Mouse (Mus musculus): ENCODE results near the gene Aco2. TPM values are rescaled to one million over a fixed set of nuclear protein-coding genes. Genes with fewer than 3 reads are reported as not detected.

Aco2 gene
- polyA plus RNA-seq, 1 experiment: 621 TPM

GRCm38 (mm10) chr15:81928277-81928676 is 56.2 kb downstream of the Aco2 start:
- Histone ChIP-seq H3K27ac (ENCODE audit: insufficient read depth, low read length) (no peak overlapping the region), H3K4me1 (ENCODE audit: control insufficient read depth, insufficient read depth, low read length) (peaks cover 3% of the 10 kb centered on the region; the same call in 1 of the 2 replicates), H3K4me3 (replicated peaks; ENCODE audit: insufficient read depth, low read depth, low read length) (no peak overlapping the region), H3K27me3 (ENCODE audit: control insufficient read depth, insufficient read depth, low read length) (no peaks in the 10 kb centered on the region)
- no peak for DNase-seq
- TF ChIP-seq POLR2A (IDR thresholded peaks at IDR 0.05; ENCODE audit: borderline replicate concordance, insufficient read depth, low read length): no peak
- no peak for TF ChIP-seq CTCF (IDR thresholded peaks at IDR 0.05; ENCODE audit: borderline replicate concordance, insufficient read depth, low read depth, low read length)
- 41% methylated on average over 11 of the region's 11 CpGs for WGBS

- DNase-seq: no peak
- Histone ChIP-seq H3K4me1 (ENCODE audit: control insufficient read depth, insufficient read depth, low read length) (no peaks in the 10 kb centered on the region), H3K27ac (ENCODE audit: insufficient read depth, low read length) (no peak overlapping the region), H3K4me3 (replicated peaks; ENCODE audit: insufficient read depth, low read depth, low read length) (no peak overlapping the region), H3K27me3 (ENCODE audit: control insufficient read depth, insufficient read depth, low read length) (no peaks in the 10 kb centered on the region)
- WGBS: 47% methylated on average over 12 of the region's 12 CpGs
- no peak for TF ChIP-seq CTCF (IDR thresholded peaks at IDR 0.05; ENCODE audit: borderline replicate concordance, insufficient read depth, low read depth, low read length)
- no peak for TF ChIP-seq POLR2A (IDR thresholded peaks at IDR 0.05; ENCODE audit: borderline replicate concordance, insufficient read depth, low read length)
Observed at GRCm38 (mm10) chr15:81932951-81933470, 60.9 kb downstream of the Aco2 start.

GRCm38 (mm10) chr15:81933986-81934385 is 61.9 kb downstream of the Aco2 start:
- WGBS: 90% methylated on average over 1 of the region's 1 CpGs
- Histone ChIP-seq H3K4me3 (replicated peaks; ENCODE audit: insufficient read depth, low read depth, low read length) (no peak overlapping the region), H3K27me3 (ENCODE audit: control insufficient read depth, insufficient read depth, low read length) (no peaks in the 10 kb centered on the region), H3K27ac (ENCODE audit: insufficient read depth, low read length) (no peak overlapping the region), H3K4me1 (ENCODE audit: control insufficient read depth, insufficient read depth, low read length) (no peaks in the 10 kb centered on the region; the same call in 1 of the 2 replicates)
- no peak for TF ChIP-seq CTCF (IDR thresholded peaks at IDR 0.05; ENCODE audit: borderline replicate concordance, insufficient read depth, low read depth, low read length)
- DNase-seq: no peak

- peak overlapping the region; percentile 84 for H3K27ac ChIP-seq (ENCODE audit: insufficient read depth, low read length)
- 46% methylated on average over 7 of the region's 7 CpGs for WGBS
- no peaks in the 10 kb centered on the region for H3K27me3 ChIP-seq (ENCODE audit: control insufficient read depth, insufficient read depth, low read length)
- H3K4me1 ChIP-seq (ENCODE audit: control insufficient read depth, insufficient read depth, low read length): peaks cover 9% of the 10 kb centered on the region
- no peak for TF ChIP-seq POLR2A (IDR thresholded peaks at IDR 0.05; ENCODE audit: borderline replicate concordance, insufficient read depth, low read length)
- no peak for TF ChIP-seq CTCF (IDR thresholded peaks at IDR 0.05; ENCODE audit: borderline replicate concordance, insufficient read depth, low read depth, low read length)
- H3K4me3 ChIP-seq (replicated peaks; ENCODE audit: insufficient read depth, low read depth, low read length): peak overlapping the region; percentile 65
- no peak for DNase-seq
Observed at GRCm38 (mm10) chr15:81935869-81936637, 63.9 kb downstream of the Aco2 start.

GRCm38 (mm10) chr15:81936679-81937078 is 64.6 kb downstream of the Aco2 start, which contains the start of gene Csdc2:
Gene Csdc2, plus strand, starts transcription at chr15:81936759.
- Histone ChIP-seq H3K27me3 (ENCODE audit: control insufficient read depth, insufficient read depth, low read length) (no peaks in the 10 kb centered on the region), H3K4me3 (replicated peaks; ENCODE audit: insufficient read depth, low read depth, low read length) (peak within 1 kb of the TSS; percentile 65), H3K27ac (ENCODE audit: insufficient read depth, low read length) (peak within 1 kb of the TSS; percentile 84), H3K4me1 (ENCODE audit: control insufficient read depth, insufficient read depth, low read length) (peaks cover 9% of the 10 kb centered on the region)
- peak; percentile 84 for DNase-seq
- TF ChIP-seq CTCF (IDR thresholded peaks at IDR 0.05; ENCODE audit: borderline replicate concordance, insufficient read depth, low read depth, low read length): peak; percentile 9; the same call in 1 of the 2 replicates
- peak; percentile 57 for TF ChIP-seq POLR2A (IDR thresholded peaks at IDR 0.05; ENCODE audit: borderline replicate concordance, insufficient read depth, low read length)
- 1% methylated on average over 12 of the region's 12 CpGs for WGBS

- DNase-seq: peak; percentile 70 to 71
- H3K4me3 ChIP-seq (replicated peaks; ENCODE audit: insufficient read depth, low read depth, low read length): peak overlapping the region; percentile 65
- peaks cover 11% of the 10 kb centered on the region for H3K4me1 ChIP-seq (ENCODE audit: control insufficient read depth, insufficient read depth, low read length)
- peak overlapping the region; percentile 84 for H3K27ac ChIP-seq (ENCODE audit: insufficient read depth, low read length)
- no peaks in the 10 kb centered on the region for H3K27me3 ChIP-seq (ENCODE audit: control insufficient read depth, insufficient read depth, low read length)
- 3% methylated on average over 19 of the region's 19 CpGs for WGBS
- TF ChIP-seq CTCF (IDR thresholded peaks at IDR 0.05; ENCODE audit: borderline replicate concordance, insufficient read depth, low read depth, low read length) (no peak), POLR2A (IDR thresholded peaks at IDR 0.05; ENCODE audit: borderline replicate concordance, insufficient read depth, low read length) (no peak)
Observed at GRCm38 (mm10) chr15:81937098-81937972, 65.2 kb downstream of the Aco2 start.

GRCm38 (mm10) chr15:81938246-81938645 is 66.1 kb downstream of the Aco2 start:
- TF ChIP-seq CTCF (IDR thresholded peaks at IDR 0.05; ENCODE audit: borderline replicate concordance, insufficient read depth, low read depth, low read length) (peak; percentile 87), POLR2A (IDR thresholded peaks at IDR 0.05; ENCODE audit: borderline replicate concordance, insufficient read depth, low read length) (no peak)
- peak overlapping the region; percentile 65 for H3K4me3 ChIP-seq (replicated peaks; ENCODE audit: insufficient read depth, low read depth, low read length)
- 28% methylated on average over 2 of the region's 2 CpGs for WGBS
- H3K4me1 ChIP-seq (ENCODE audit: control insufficient read depth, insufficient read depth, low read length): peaks cover 12% of the 10 kb centered on the region
- no peaks in the 10 kb centered on the region for H3K27me3 ChIP-seq (ENCODE audit: control insufficient read depth, insufficient read depth, low read length)
- peak; percentile 76 for DNase-seq
- peak overlapping the region; percentile 32; the same call in 1 of the 2 replicates for H3K27ac ChIP-seq (ENCODE audit: insufficient read depth, low read length)
